Mouse (Mus musculus) G1E (cell line): ENCODE measurements at regions not wholly inside any gene's neighbourhood (a gene's known extent, or its start where the extent isn't known, plus 50 kb on each side); places are given as distances from the start of the nearest gene placed in this dataset.

Source experiments
- ATAC-seq: 2 replicates; pipeline ENCODE4 v1.8.0; 2016; ENCODE audit warnings: mild to moderate bottlenecking; ENCODE audit not compliant: insufficient number of reproducible peaks, poor library complexity, low FRiP score, severe bottlenecking; ENCODE audit errors: extremely low read depth
- DNase-seq: peaks from one replicate; pipeline ENCODE4 v3.0.0; 2012; ENCODE audit warnings: low spot score
- H3K27me3 ChIP-seq: 2 replicates; pipeline ENCODE4 v1.6.1; 2012; ENCODE audit warnings: mild to moderate bottlenecking, low read length, inconsistent platforms; ENCODE audit not compliant: insufficient read depth
- H3K36me3 ChIP-seq: replicated peaks from 2 replicates; pipeline ENCODE3; 2012; ENCODE audit warnings: mild to moderate bottlenecking, inconsistent platforms
- H3K4me1 ChIP-seq: 2 replicates; pipeline ENCODE4 v1.6.1; 2012; ENCODE audit warnings: low read depth, low read length, inconsistent platforms, mixed read lengths; ENCODE audit not compliant: insufficient read depth
- H3K4me3 ChIP-seq: 2 replicates; pipeline ENCODE4 v1.5.1; 2012; ENCODE audit warnings: low read depth, mild to moderate bottlenecking, inconsistent platforms, low read length, moderate library complexity, mixed read lengths
- H3K9me3 ChIP-seq: replicated peaks from 2 replicates; pipeline ENCODE4 v1.6.1; 2012; ENCODE audit warnings: inconsistent platforms
- CTCF ChIP-seq: IDR thresholded peaks from 2 replicates; pipeline ENCODE4 v1.5.1; 2012; ENCODE audit warnings: low read depth, low read length, inconsistent platforms, mixed read lengths
- GATA1 ChIP-seq: IDR thresholded peaks from 2 replicates; pipeline ENCODE4 v1.6.1; 2012; ENCODE audit warnings: borderline replicate concordance, low read length, inconsistent platforms, mixed read lengths
- GATA2 ChIP-seq: IDR thresholded peaks from 2 replicates; pipeline ENCODE4 v1.6.1; 2012; ENCODE audit warnings: low read depth, low read length, inconsistent platforms, borderline replicate concordance
- POLR2AphosphoS5 ChIP-seq: IDR thresholded peaks from 2 replicates; pipeline ENCODE4 v1.6.1; 2012; ENCODE audit warnings: low read depth, low read length, inconsistent platforms; ENCODE audit not compliant: insufficient replicate concordance
- TAL1 ChIP-seq: conservative IDR thresholded peaks from 2 replicates; pipeline ENCODE4 v1.6.1; 2012; ENCODE audit warnings: low read depth, low read length, inconsistent platforms, mixed read lengths

GRCm38 (mm10) chr11:117427808-117428510 lies 56.2 kb upstream of the Gm11733 start:
- no peak for ATAC-seq
- peaks cover 5% of the 10 kb centered on the region; the same call in 1 of the 2 replicates for H3K27me3 ChIP-seq
- no peaks in the 10 kb centered on the region for H3K36me3 ChIP-seq
- H3K4me1 ChIP-seq = no peaks in the 10 kb centered on the region
- no peak for DNase-seq
- TF ChIP-seq POLR2AphosphoS5 (no peak), GATA1 (no peak), CTCF (no peak), GATA2 (no peak), TAL1 (no peak)
- H3K9me3 ChIP-seq = no peaks in the 10 kb centered on the region
- H3K4me3 ChIP-seq = no peak overlapping the region

GRCm38 (mm10) chr11:117429326-117429752 lies 54.8 kb upstream of the Gm11733 start:
- no peak for TF ChIP-seq POLR2AphosphoS5
- no peak for TF ChIP-seq TAL1
- no peak for TF ChIP-seq GATA2
- no peak for TF ChIP-seq GATA1
- TF ChIP-seq CTCF = no peak
- Histone ChIP-seq H3K27me3 (peaks cover 5% of the 10 kb centered on the region; the same call in 1 of the 2 replicates), H3K9me3 (no peaks in the 10 kb centered on the region), H3K4me1 (no peaks in the 10 kb centered on the region), H3K36me3 (no peaks in the 10 kb centered on the region), H3K4me3 (no peak overlapping the region)
- ATAC-seq (no peak), DNase-seq (no peak)

- ATAC-seq = no peak
- Histone ChIP-seq H3K36me3 (no peaks in the 10 kb centered on the region), H3K4me3 (no peak overlapping the region), H3K27me3 (peaks cover 5% of the 10 kb centered on the region; the same call in 1 of the 2 replicates), H3K9me3 (no peaks in the 10 kb centered on the region), H3K4me1 (no peaks in the 10 kb centered on the region)
- TF ChIP-seq CTCF = no peak
- TF ChIP-seq POLR2AphosphoS5 = no peak
- no peak for TF ChIP-seq GATA1
- TF ChIP-seq GATA2 = no peak
- no peak for TF ChIP-seq TAL1
- DNase-seq = no peak
Observed at GRCm38 (mm10) chr11:117429894-117430293, 54.3 kb upstream of the Gm11733 start.

GRCm38 (mm10) chr11:117434056-117434455 lies 50.1 kb upstream of the Gm11733 start:
- ATAC-seq (no peak), DNase-seq (no peak)
- no peak overlapping the region for H3K4me3 ChIP-seq
- no peaks in the 10 kb centered on the region for H3K36me3 ChIP-seq
- H3K9me3 ChIP-seq = no peaks in the 10 kb centered on the region
- 0 out of 2 replicates have a peak, but pooled peaks cover 3% of the 10 kb centered on the region for H3K27me3 ChIP-seq
- TF ChIP-seq TAL1 (no peak), CTCF (no peak), GATA2 (no peak)
- no peaks in the 10 kb centered on the region for H3K4me1 ChIP-seq
